Mouse (Mus musculus) hindbrain, embryonic 11.5 days (tissue): ENCODE measurements around the gene Lpgat1. TPM values are rescaled to one million over a fixed set of nuclear protein-coding genes. Genes with fewer than 3 reads are reported as not detected.

Experiments
- ATAC-seq: fragments of 200-750 bp; cut with Nextera tagmentation; 2 replicates; pipeline ENCODE4 v1.8.0; 2017; ENCODE audit warnings: mild to moderate bottlenecking, moderate TSS enrichment, moderate library complexity; ENCODE audit not compliant: low FRiP score
- DNase-seq: peaks from one replicate; pipeline ENCODE4 v3.0.0-alpha.2; 2015; ENCODE audit warnings: low spot score
- H3K27ac ChIP-seq: fragments of 300-500 bp; sonication (generic); 2 replicates; pipeline ENCODE4 v1.5.1; 2014; ENCODE audit warnings: mild to moderate bottlenecking, low read depth, low read length
- H3K27me3 ChIP-seq: fragments of 300-500 bp; sonication (generic); 2 replicates; pipeline ENCODE4 v1.6.1; 2014; ENCODE audit warnings: mild to moderate bottlenecking, low read length, moderate library complexity, mixed read lengths; ENCODE audit not compliant: control insufficient read depth, insufficient read depth
- H3K36me3 ChIP-seq: fragments of 300-500 bp; sonication (generic); 2 replicates; pipeline ENCODE4 v1.6.1; 2014; ENCODE audit warnings: mild to moderate bottlenecking, low read length, moderate library complexity, mixed read lengths; ENCODE audit not compliant: control insufficient read depth, insufficient read depth
- H3K4me1 ChIP-seq: fragments of 300-500 bp; sonication (generic); replicated peaks from 2 replicates; pipeline ENCODE4 v1.6.1; 2014; ENCODE audit warnings: low read length, mixed read lengths; ENCODE audit not compliant: control insufficient read depth, insufficient read depth
- H3K4me2 ChIP-seq: fragments of 300-500 bp; sonication (generic); replicated peaks from 2 replicates; pipeline ENCODE4 v1.6.1; 2014; ENCODE audit warnings: mild to moderate bottlenecking, low read depth, low read length
- H3K4me3 ChIP-seq: fragments of 300-500 bp; sonication (generic); 2 replicates; pipeline ENCODE4 v1.5.1; 2014; ENCODE audit warnings: low read depth, low read length
- H3K9ac ChIP-seq: fragments of 300-500 bp; sonication (generic); 2 replicates; pipeline ENCODE4 v1.6.1; 2014; ENCODE audit warnings: low read depth, low read length
- H3K9me3 ChIP-seq: fragments of 300-500 bp; sonication (generic); 2 replicates; pipeline ENCODE4 v1.6.1; 2016; ENCODE audit warnings: low read length; ENCODE audit not compliant: control insufficient read depth
- WGBS: fragments of 180-500 bp; shearing (Covaris S2); extraction: QIAGEN DNeasy Blood & Tissue Kit; methylation state at CpG from one replicate; pipeline ENCODE4 v1.1.7; 2014; 5-methylcytosine and 5-hydroxymethylcytosine counted together
- polyA plus RNA-seq: library from polyadenylated mRNA; unstranded; fragments of >200 nt; fragmentation: Nextera tagmentation; extraction: Ambion mirVana; gene quantifications from 2 replicates; pipeline ENCODE4 v1.2.1, GENCODE M21; 2014

Gene Lpgat1
- polyA plus RNA-seq, 1 experiment from 2014 or later, result 35.9 TPM

DNA sequence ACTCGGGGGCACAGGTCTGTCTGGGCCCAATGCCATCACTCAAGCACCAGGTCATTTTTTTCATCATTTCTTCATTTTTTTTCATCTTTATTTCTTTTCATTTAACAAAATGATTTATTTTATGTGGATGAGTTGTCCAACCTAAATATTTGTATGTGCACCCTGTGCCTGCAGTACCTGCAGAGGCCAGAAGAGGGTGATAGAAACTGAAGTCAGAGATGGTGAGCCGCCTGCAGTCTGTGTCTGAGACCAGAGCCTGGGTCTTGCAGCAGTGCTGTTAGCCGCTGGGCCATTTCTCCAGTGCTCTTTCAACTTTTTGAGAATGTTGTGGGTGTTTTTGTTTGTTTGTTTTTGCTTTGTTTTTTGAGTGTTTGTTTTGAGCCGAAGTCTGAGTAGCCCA is 89.1 kb downstream of the Lpgat1 start:
- DNase-seq (no peak), ATAC-seq (no peak)
- Histone ChIP-seq H3K36me3 (no peaks in the 10 kb centered on the region), H3K4me3 (no peak overlapping the region), H3K4me1 (no peaks in the 10 kb centered on the region), H3K27ac (no peak overlapping the region), H3K9me3 (no peaks in the 10 kb centered on the region), H3K27me3 (no peaks in the 10 kb centered on the region), H3K9ac (no peak overlapping the region), H3K4me2 (no peak overlapping the region)
- WGBS, result 98% methylated on average over 4 of the region's 4 CpGs

DNA sequence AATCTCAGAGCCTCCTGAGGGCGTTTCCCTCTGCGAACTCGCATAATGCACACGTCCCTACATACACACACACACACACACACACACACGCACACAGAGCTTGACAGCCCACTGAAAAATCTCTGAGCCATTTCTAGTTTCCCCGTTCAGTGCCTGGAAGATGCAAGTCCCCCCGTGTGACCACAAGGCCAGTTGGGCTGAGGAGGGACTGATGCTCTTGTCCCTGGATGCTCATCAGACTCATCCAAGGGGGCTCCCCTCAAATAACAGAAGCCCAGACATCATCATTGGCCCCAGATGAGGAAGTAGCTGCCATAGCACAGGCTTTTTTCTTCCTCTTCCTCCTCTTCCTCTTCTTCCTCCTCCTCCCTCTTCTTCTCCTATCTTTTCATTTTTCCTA is 90.3 kb downstream of the Lpgat1 start:
- H3K4me1 ChIP-seq, result no peaks in the 10 kb centered on the region
- H3K4me3 ChIP-seq, result no peak overlapping the region
- ATAC-seq, result no peak
- H3K36me3 ChIP-seq, result no peaks in the 10 kb centered on the region
- H3K9ac ChIP-seq, result no peak overlapping the region
- 86% methylated on average over 7 of the region's 7 CpGs for WGBS
- no peak for DNase-seq
- H3K4me2 ChIP-seq, result no peak overlapping the region
- H3K27me3 ChIP-seq, result no peaks in the 10 kb centered on the region
- no peaks in the 10 kb centered on the region for H3K9me3 ChIP-seq
- H3K27ac ChIP-seq, result no peak overlapping the region

DNA sequence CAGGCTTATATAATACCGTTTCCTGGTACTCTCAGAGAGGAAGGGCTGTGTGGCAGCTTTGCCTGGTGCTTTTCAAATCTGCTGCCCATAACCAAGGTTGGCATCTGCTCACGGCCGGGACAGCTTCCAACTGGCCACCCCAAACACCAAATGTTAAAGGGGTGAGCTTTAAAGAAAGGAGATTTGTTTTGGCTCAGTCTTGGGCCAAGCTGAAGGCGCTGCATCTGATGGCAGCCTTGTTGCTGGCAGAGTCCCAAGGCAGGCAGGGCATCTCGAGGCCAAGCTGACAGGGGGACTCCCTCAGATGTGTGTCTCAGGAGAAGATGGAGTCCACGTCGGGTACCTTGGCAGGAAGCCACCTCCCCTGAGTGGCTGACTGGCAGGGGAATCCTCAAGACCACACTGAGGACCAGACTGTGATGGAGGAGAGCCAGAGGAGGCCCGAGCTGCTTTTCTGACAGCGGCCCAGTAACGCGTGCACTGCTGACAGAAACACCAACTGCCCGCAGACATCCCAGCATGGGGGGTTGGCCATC is 91.1 kb downstream of the Lpgat1 start:
- no peaks in the 10 kb centered on the region for H3K27me3 ChIP-seq
- no peak overlapping the region for H3K27ac ChIP-seq
- no peaks in the 10 kb centered on the region for H3K9me3 ChIP-seq
- no peak overlapping the region for H3K4me3 ChIP-seq
- H3K36me3 ChIP-seq, result no peaks in the 10 kb centered on the region
- DNase-seq (no peak), ATAC-seq (no peak)
- 89% methylated on average over 12 of the region's 12 CpGs for WGBS
- H3K4me1 ChIP-seq, result no peaks in the 10 kb centered on the region
- no peak overlapping the region for H3K9ac ChIP-seq
- no peak overlapping the region for H3K4me2 ChIP-seq

DNA sequence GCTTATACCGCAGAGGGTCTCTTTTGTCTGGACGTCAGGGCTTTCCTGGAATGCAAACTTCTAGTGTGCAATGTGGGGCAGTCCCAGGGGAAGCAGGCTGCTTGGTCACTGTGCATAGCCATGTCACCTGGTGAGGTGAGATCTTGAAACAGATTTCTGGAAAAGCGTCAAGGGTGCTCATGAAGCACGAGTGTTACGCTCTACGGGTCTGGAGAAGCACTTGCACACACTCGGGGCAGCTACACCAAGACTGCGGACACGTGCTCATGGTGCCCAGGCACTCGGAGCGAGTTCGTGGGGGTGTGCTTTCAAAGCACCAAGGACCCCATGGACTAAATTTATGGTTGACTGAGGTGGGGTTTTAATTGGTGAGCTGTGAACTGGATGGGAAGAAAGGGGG is 94.1 kb downstream of the Lpgat1 start:
- H3K4me1 ChIP-seq, result no peaks in the 10 kb centered on the region
- H3K4me3 ChIP-seq, result no peak overlapping the region
- H3K4me2 ChIP-seq, result no peak overlapping the region
- H3K9ac ChIP-seq, result no peak overlapping the region
- ATAC-seq (no peak), DNase-seq (no peak)
- H3K27ac ChIP-seq, result no peak overlapping the region
- no peaks in the 10 kb centered on the region for H3K27me3 ChIP-seq
- 88% methylated on average over 12 of the region's 12 CpGs for WGBS
- H3K9me3 ChIP-seq, result no peaks in the 10 kb centered on the region
- no peaks in the 10 kb centered on the region for H3K36me3 ChIP-seq

DNA sequence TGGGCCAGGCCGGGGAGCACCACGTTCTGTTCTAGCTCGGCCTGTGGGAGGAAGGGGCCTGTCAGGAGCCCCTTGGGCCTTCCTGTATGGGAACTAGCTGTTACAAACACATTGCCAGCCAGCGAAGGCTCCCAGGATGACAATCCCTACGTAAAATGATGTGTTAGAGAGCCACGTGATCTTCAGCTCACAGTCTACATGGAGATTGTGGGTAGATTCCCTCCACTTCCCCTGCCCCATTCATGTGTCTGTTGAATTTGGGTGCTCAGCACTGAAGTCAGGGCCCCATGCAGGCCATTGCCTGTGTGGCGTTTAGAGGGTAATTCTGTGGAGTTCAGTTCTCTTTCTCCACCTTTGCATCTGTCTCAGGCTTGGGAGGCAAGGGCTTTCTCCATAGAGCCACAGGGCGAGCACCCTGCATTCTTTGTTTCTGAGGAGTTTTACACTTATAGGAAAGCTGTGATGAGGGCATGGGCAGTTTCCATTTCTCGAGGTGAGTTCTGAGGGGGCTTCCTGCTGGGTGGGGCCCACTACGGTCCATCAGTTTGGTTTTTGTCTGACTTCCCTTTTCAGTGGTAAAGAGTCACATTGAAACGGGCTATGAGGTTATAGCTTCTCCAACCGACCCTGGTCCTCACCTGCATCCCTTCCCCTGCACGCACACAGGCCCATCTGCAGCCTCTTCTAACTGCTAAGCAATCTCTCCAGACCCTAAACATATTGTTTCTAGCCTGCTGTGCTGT is 95.5 kb downstream of the Lpgat1 start:
- DNase-seq (no peak), ATAC-seq (no peak)
- no peaks in the 10 kb centered on the region for H3K36me3 ChIP-seq
- no peaks in the 10 kb centered on the region for H3K9me3 ChIP-seq
- no peak overlapping the region for H3K27ac ChIP-seq
- H3K27me3 ChIP-seq, result no peaks in the 10 kb centered on the region
- H3K4me2 ChIP-seq, result no peak overlapping the region
- no peak overlapping the region for H3K9ac ChIP-seq
- H3K4me1 ChIP-seq, result no peaks in the 10 kb centered on the region
- 88% methylated on average over 13 of the region's 13 CpGs for WGBS
- H3K4me3 ChIP-seq, result no peak overlapping the region

DNA sequence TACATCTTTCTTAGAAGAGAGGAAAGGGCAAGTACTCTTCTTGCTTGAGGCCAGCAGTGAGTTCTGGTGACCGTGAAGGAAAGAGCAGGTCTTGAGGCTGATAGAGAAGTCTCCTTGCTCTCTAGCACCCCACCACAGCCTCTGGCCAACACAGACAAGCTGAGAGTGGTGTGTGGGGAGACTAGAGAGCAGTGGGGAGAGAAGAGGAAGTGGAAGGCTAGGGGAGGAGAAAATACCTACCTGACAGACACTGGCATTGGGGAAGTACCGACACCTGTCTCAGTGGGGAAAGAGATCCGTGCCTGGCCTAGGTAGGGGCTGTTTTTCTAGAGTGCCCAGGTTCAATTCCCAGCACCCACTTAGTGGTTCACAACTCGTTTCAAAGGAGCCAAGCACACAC is 96.6 kb downstream of the Lpgat1 start:
- H3K9ac ChIP-seq, result no peak overlapping the region
- H3K9me3 ChIP-seq, result no peaks in the 10 kb centered on the region
- no peaks in the 10 kb centered on the region for H3K27me3 ChIP-seq
- H3K4me3 ChIP-seq, result no peak overlapping the region
- H3K27ac ChIP-seq, result no peak overlapping the region
- no peaks in the 10 kb centered on the region for H3K36me3 ChIP-seq
- H3K4me1 ChIP-seq, result no peaks in the 10 kb centered on the region
- WGBS, result 87% methylated on average over 4 of the region's 4 CpGs
- DNase-seq (no peak), ATAC-seq (no peak)
- H3K4me2 ChIP-seq, result no peak overlapping the region

DNA sequence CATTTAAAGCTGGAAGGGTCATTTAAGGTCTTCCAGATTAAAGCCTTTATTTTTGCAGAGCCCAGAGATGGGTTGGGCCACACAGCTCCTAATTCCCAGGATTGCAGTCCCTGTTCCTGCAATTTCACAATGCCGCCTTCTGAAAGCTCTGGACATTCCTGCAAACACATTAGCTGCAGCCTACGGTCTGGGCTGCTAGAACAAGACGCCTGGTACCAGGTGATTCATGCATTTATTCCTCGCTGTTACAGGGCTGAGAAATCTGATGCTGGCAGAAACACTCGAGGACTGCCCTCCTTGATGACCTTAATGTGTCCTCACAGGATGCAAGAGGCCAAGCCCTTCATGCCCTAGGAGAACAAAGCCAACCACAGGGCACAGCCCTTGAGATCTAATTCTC is 97.3 kb downstream of the Lpgat1 start:
- Histone ChIP-seq H3K9ac (no peak overlapping the region), H3K9me3 (no peaks in the 10 kb centered on the region), H3K27me3 (no peaks in the 10 kb centered on the region), H3K4me1 (no peaks in the 10 kb centered on the region), H3K4me3 (no peak overlapping the region), H3K4me2 (no peak overlapping the region), H3K36me3 (no peaks in the 10 kb centered on the region), H3K27ac (no peak overlapping the region)
- 51% methylated on average over 5 of the region's 5 CpGs for WGBS
- ATAC-seq (no peak), DNase-seq (no peak)

DNA sequence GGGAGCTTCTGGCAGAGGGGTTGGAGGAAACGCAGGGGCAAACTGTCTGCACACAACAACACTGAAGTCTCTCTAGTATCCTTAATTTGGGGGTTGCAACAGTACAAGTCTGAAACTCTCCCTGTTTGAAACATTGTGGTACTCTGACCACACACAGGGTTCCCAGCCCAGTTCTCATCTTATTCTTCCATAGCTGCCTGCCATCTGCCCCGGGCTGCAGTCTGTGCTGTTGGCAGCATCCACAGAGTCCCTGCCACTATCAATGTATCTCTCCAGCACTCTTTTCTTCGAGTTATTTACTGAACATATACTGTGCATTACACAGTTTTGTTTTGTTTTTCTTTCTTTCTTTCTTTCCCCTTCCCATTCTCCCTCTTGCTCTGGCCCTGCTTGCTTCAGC is 99.0 kb downstream of the Lpgat1 start:
- H3K27ac ChIP-seq, result no peak overlapping the region
- no peak for DNase-seq
- no peak overlapping the region for H3K4me3 ChIP-seq
- no peaks in the 10 kb centered on the region for H3K27me3 ChIP-seq
- no peaks in the 10 kb centered on the region for H3K4me1 ChIP-seq
- no peaks in the 10 kb centered on the region for H3K9me3 ChIP-seq
- no peak for ATAC-seq
- WGBS, result 78% methylated on average over 3 of the region's 3 CpGs
- H3K4me2 ChIP-seq, result no peak overlapping the region
- no peaks in the 10 kb centered on the region for H3K36me3 ChIP-seq
- H3K9ac ChIP-seq, result no peak overlapping the region

DNA sequence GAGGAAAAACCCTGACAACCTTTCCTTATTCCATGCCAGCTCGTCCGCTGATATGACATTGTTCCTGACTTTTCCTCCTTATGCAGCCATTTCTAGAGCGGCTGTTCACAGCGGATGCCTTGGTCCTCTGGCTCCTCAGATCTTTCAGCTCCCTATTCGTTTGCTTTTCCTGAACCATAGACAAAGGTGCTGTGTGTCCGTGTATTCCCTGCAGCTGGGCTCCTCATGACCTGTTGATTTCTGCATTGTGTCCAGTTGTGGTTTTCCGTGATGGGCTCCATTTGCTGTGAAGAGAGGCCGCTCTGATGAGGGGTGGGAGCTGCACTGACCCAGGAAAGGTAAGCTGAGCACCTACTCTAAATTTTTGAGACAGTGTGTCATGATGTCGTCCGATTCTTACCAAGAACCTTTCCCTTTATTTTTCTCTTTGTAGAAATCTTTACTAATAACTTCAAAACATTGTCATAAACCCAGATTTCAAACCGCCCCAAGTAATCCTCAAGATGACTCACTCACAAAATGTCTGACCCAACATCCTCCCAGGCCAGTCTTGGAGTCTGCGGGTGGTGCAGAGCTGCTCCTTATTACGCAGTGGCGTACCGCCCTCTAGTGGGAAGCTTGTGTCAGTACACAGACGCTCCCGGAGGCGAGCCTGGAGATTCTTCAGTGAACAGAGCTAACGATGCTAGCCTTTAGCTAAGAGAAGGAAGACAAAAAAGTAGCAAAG is 99.9 kb downstream of the Lpgat1 start:
- peak; percentile 31; the same call in 1 of the 2 replicates for ATAC-seq
- Histone ChIP-seq H3K4me2 (no peak overlapping the region), H3K36me3 (no peaks in the 10 kb centered on the region), H3K27me3 (no peaks in the 10 kb centered on the region), H3K4me1 (no peaks in the 10 kb centered on the region; the same call in 1 of the 2 replicates), H3K9me3 (no peaks in the 10 kb centered on the region), H3K9ac (no peak overlapping the region), H3K4me3 (no peak overlapping the region), H3K27ac (no peak overlapping the region)
- peak; percentile 91 for DNase-seq
- 40% methylated on average over 19 of the region's 19 CpGs for WGBS
